Mouse (Mus musculus) cortical plate, adult 2 months (tissue): ENCODE measurements at regions not wholly inside any gene's neighbourhood (a gene's known extent, or its start where the extent isn't known, plus 50 kb on each side); places are given as distances from the start of the nearest gene placed in this dataset.

Experiments
- CTCF ChIP-seq: fragments of 200-500 bp; IDR thresholded peaks from 2 replicates; pipeline ENCODE4 v1.5.1; 2011; ENCODE audit warnings: mild to moderate bottlenecking, control low read depth, low read length; ENCODE audit not compliant: insufficient read depth; ENCODE audit errors: extremely low read depth
- POLR2A ChIP-seq: fragments of 200-500 bp; IDR thresholded peaks from 2 replicates; pipeline ENCODE4 v1.6.1; 2011; ENCODE audit warnings: mild to moderate bottlenecking, low read length, control low read depth; ENCODE audit not compliant: insufficient read depth; ENCODE audit errors: extremely low read depth

- no peak for TF ChIP-seq CTCF
- TF ChIP-seq POLR2A, result no peak
Measured at GRCm38 (mm10) chr3:81773012-81773411, 159.4 kb upstream of the Ctso start.
